Mouse (Mus musculus): Measurements from ENCODE around the gene Adam22. TPM values are rescaled to one million over a fixed set of nuclear protein-coding genes. Genes with fewer than 3 reads are reported as not detected.
"Not testable (repeated sequence)": the region's sequence is repeated elsewhere in the genome, so short reads cannot be mapped to it uniquely, and the experiment has no call there.

Gene Adam22
- polyA plus RNA-seq, 1 experiment from 2014 or later, result 7.1 TPM

- Histone ChIP-seq H3K4me1 (no peaks in the 10 kb centered on the region), H3K4me3 (replicated peaks) (no peak overlapping the region), H3K27ac (no peak overlapping the region), H3K9ac (no peak overlapping the region), H3K36me3 (no peaks in the 10 kb centered on the region; the same call in 1 of the 2 replicates), H3K27me3 (replicated peaks) (no peaks in the 10 kb centered on the region), H3K4me2 (no peak overlapping the region), H3K9me3 (no peaks in the 10 kb centered on the region)
- 90% methylated on average over 9 of the region's 9 CpGs for WGBS
- no peak for ATAC-seq (ENCODE audit: insufficient read depth, low FRiP score, low read depth)
These were observed 293.9 kb downstream of the Adam22 start for GRCm38 (mm10) chr5:8073901-8074561.

GRCm38 (mm10) chr5:8073406-8073805 lies 294.6 kb downstream of the Adam22 start:
- H3K27ac ChIP-seq, result no peak overlapping the region
- no peaks in the 10 kb centered on the region for H3K9me3 ChIP-seq
- 87% methylated on average over 9 of the region's 9 CpGs for WGBS
- no peak overlapping the region for H3K9ac ChIP-seq
- H3K36me3 ChIP-seq, result no peaks in the 10 kb centered on the region; the same call in 1 of the 2 replicates
- H3K4me1 ChIP-seq, result no peaks in the 10 kb centered on the region
- no peaks in the 10 kb centered on the region for H3K27me3 ChIP-seq (replicated peaks)
- no peak overlapping the region for H3K4me3 ChIP-seq (replicated peaks)
- no peak for ATAC-seq (ENCODE audit: insufficient read depth, low FRiP score, low read depth)
- H3K4me2 ChIP-seq, result no peak overlapping the region

GRCm38 (mm10) chr5:8063207-8063606 lies 304.8 kb downstream of the Adam22 start:
- Histone ChIP-seq H3K4me1 (no peaks in the 10 kb centered on the region), H3K4me3 (replicated peaks) (no peak overlapping the region), H3K9me3 (no peaks in the 10 kb centered on the region), H3K27ac (no peak overlapping the region), H3K9ac (no peak overlapping the region), H3K4me2 (no peak overlapping the region), H3K27me3 (replicated peaks) (no peaks in the 10 kb centered on the region), H3K36me3 (peaks cover 37% of the 10 kb centered on the region)
- ATAC-seq (ENCODE audit: insufficient read depth, low FRiP score, low read depth), result peak; percentile 90
- WGBS, result 73% methylated on average over 6 of the region's 6 CpGs

- ATAC-seq (ENCODE audit: insufficient read depth, low FRiP score, low read depth), result no peak
- no peak overlapping the region for H3K4me2 ChIP-seq
- 0 out of 2 replicates have a peak, but pooled peaks cover 3% of the 10 kb centered on the region for H3K4me1 ChIP-seq
- H3K36me3 ChIP-seq, result peaks cover 37% of the 10 kb centered on the region
- H3K27me3 ChIP-seq (replicated peaks), result no peaks in the 10 kb centered on the region
- no peaks in the 10 kb centered on the region for H3K9me3 ChIP-seq
- no peak overlapping the region for H3K27ac ChIP-seq
- 90% methylated on average over 2 of the region's 2 CpGs for WGBS
- no peak overlapping the region for H3K9ac ChIP-seq
- H3K4me3 ChIP-seq (replicated peaks), result no peak overlapping the region
These were observed 305.5 kb downstream of the Adam22 start for GRCm38 (mm10) chr5:8062469-8062868.

- no peak overlapping the region for H3K4me3 ChIP-seq (replicated peaks)
- no peaks in the 10 kb centered on the region for H3K9me3 ChIP-seq
- H3K4me1 ChIP-seq, result 0 out of 2 replicates have a peak, but pooled peaks cover 3% of the 10 kb centered on the region
- no peaks in the 10 kb centered on the region for H3K27me3 ChIP-seq (replicated peaks)
- no peak overlapping the region for H3K9ac ChIP-seq
- H3K4me2 ChIP-seq, result no peak overlapping the region
- 82% methylated on average over 7 of the region's 7 CpGs for WGBS
- no peak for ATAC-seq (ENCODE audit: insufficient read depth, low FRiP score, low read depth)
- H3K27ac ChIP-seq, result no peak overlapping the region
- peaks cover 8% of the 10 kb centered on the region for H3K36me3 ChIP-seq
These were observed 309.9 kb downstream of the Adam22 start for GRCm38 (mm10) chr5:8058056-8058455.

- Histone ChIP-seq H3K4me2 (peak overlapping the region; percentile 57), H3K36me3 (peaks cover 7% of the 10 kb centered on the region), H3K27ac (peak overlapping the region; percentile 92; the same call in 1 of the 2 replicates), H3K4me3 (replicated peaks) (peak overlapping the region; percentile 86), H3K9ac (0 out of 2 replicates have a peak overlapping the region, but pooled peaks have one; percentile 81), H3K27me3 (replicated peaks) (no peaks in the 10 kb centered on the region), H3K9me3 (no peaks in the 10 kb centered on the region), H3K4me1 (0 out of 2 replicates have a peak, but pooled peaks cover 3% of the 10 kb centered on the region)
- 38% methylated on average over 5 of the region's 5 CpGs for WGBS
- no peak for ATAC-seq (ENCODE audit: insufficient read depth, low FRiP score, low read depth)
These were observed 311.0 kb downstream of the Adam22 start for GRCm38 (mm10) chr5:8057018-8057323.

- no peaks in the 10 kb centered on the region for H3K27me3 ChIP-seq (replicated peaks)
- peaks cover 7% of the 10 kb centered on the region; the same call in 1 of the 2 replicates for H3K36me3 ChIP-seq
- under 1% methylated on average over 58 of the region's 60 CpGs for WGBS
- no peaks in the 10 kb centered on the region for H3K9me3 ChIP-seq
- peak overlapping the region; percentile 57 for H3K4me2 ChIP-seq
- peak overlapping the region; percentile 92 for H3K27ac ChIP-seq
- H3K4me3 ChIP-seq (replicated peaks), result peak overlapping the region; percentile 86
- ATAC-seq (ENCODE audit: insufficient read depth, low FRiP score, low read depth), result peak; percentile 98
- peak overlapping the region; percentile 81 for H3K9ac ChIP-seq
- H3K4me1 ChIP-seq, result 0 out of 2 replicates have a peak, but pooled peaks cover 3% of the 10 kb centered on the region
These were observed 311.6 kb downstream of the Adam22 start for GRCm38 (mm10) chr5:8056141-8057017.

GRCm38 (mm10) chr5:8055721-8056129 lies 312.2 kb downstream of the Adam22 start:
- WGBS, result 22% methylated on average over 8 of the region's 8 CpGs
- Histone ChIP-seq H3K4me1 (0 out of 2 replicates have a peak, but pooled peaks cover 3% of the 10 kb centered on the region), H3K27ac (peak overlapping the region; percentile 92), H3K9ac (no peak overlapping the region), H3K36me3 (0 out of 2 replicates have a peak, but pooled peaks cover 7% of the 10 kb centered on the region), H3K4me3 (replicated peaks) (peak overlapping the region; percentile 86), H3K4me2 (peak overlapping the region; percentile 57), H3K9me3 (no peaks in the 10 kb centered on the region), H3K27me3 (replicated peaks) (no peaks in the 10 kb centered on the region)
- ATAC-seq (ENCODE audit: insufficient read depth, low FRiP score, low read depth), result peak; percentile 51

- no peak for ATAC-seq (ENCODE audit: insufficient read depth, low FRiP score, low read depth)
- whole genome bisulfite sequencing, result 84% methylated on average over 4 of the region's 4 CpGs
- H3K27ac ChIP-seq, result no peak overlapping the region
These were observed 314.1 kb downstream of the Adam22 start for GRCm38 (mm10) chr5:8053827-8054226.

GRCm38 (mm10) chr5:8045855-8046254 lies 322.1 kb downstream of the Adam22 start, which contains the start of gene Sri:
Gene Sri (plus strand): TSS chr5:8046078.
- Histone ChIP-seq H3K4me2 (no peak within 1 kb of the TSS), H3K36me3 (no peaks in the 10 kb centered on the region), H3K4me3 (replicated peaks) (no peak within 1 kb of the TSS), H3K27me3 (replicated peaks) (no peaks in the 10 kb centered on the region), H3K27ac (no peak within 1 kb of the TSS), H3K4me1 (no peaks in the 10 kb centered on the region), H3K9me3 (no peaks in the 10 kb centered on the region), H3K9ac (no peak within 1 kb of the TSS)
- peak; percentile 88 for ATAC-seq (ENCODE audit: insufficient read depth, low FRiP score, low read depth)
- 55% methylated on average over 6 of the region's 6 CpGs for whole genome bisulfite sequencing

More at GRCm38 (mm10) chr5:8053827-8054226, 314.1 kb downstream of the Adam22 start:
- H3K9ac ChIP-seq, result no peak overlapping the region
- H3K9me3 ChIP-seq, result no peaks in the 10 kb centered on the region
- no peak overlapping the region for H3K4me3 ChIP-seq (replicated peaks)
- 0 out of 2 replicates have a peak, but pooled peaks cover 3% of the 10 kb centered on the region for H3K4me1 ChIP-seq
- no peaks in the 10 kb centered on the region for H3K27me3 ChIP-seq (replicated peaks)
- H3K36me3 ChIP-seq, result no peaks in the 10 kb centered on the region
- H3K4me2 ChIP-seq, result no peak overlapping the region

GRCm38 (mm10) chr5:8034596-8034995 lies 333.4 kb downstream of the Adam22 start:
- not testable (repeated sequence) for H3K36me3 ChIP-seq; ATAC-seq (ENCODE audit: insufficient read depth, low FRiP score, low read depth); H3K27ac ChIP-seq; H3K4me3 ChIP-seq (replicated peaks); H3K9me3 ChIP-seq; H3K27me3 ChIP-seq (replicated peaks); H3K9ac ChIP-seq; H3K4me1 ChIP-seq; H3K4me2 ChIP-seq
- 86% methylated on average over 6 of the region's 6 CpGs for WGBS
